Mouse (Mus musculus): ENCODE results near the gene Dlgap3. TPM values are rescaled to one million over a fixed set of nuclear protein-coding genes. Genes with fewer than 3 reads are reported as not detected.

Gene Dlgap3
- polyA plus RNA-seq (2012; rRNA removed) = 0.05 and 0.09 TPM in 2 replicates

DNA sequence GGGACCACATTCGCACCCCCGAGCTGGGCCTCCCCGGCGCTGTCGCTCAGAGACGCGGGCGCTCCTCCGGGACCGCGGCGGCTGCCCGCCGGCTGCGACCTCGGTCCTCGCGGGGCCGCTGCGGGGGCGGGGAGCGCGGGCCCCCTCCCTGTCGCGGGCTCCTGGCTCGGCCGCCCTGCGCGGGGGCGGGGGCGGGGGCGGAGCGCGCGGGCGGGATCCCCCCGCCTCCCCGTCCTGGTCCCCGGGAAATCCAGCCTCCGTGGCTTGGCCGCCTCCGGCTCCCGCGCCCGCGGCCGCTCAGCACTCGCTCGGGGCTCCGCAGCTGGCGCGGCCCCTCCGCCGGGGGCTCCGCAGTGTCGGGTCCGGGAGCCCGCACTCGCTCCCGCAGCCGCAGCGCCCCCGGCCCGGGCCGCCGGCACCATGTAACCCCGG, at the start of gene Dlgap3:
TSS of gene Dlgap3 (plus strand) at position 291 of the 432 bp plus-strand sequence.
- DNase-seq (ENCODE audit: low read depth) = no peak

DNA sequence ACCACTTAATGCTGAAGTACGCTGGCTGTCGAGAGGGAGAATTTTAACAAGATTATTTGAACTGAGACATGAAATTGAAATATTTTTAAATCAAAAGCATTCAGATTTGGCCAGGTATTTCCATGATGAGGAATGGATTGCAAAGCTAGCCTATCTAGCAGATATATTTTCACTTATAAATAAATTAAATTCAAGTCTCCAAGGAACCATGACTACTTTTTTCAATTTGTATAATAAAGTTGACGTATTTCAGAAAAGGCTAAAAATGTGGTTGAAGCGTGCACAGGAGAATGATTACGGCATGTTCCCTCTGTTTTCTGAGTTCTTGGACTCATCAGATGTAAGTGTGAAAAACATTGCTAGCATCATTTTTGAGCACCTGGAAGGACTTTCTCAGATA, 45.6 kb upstream of the Dlgap3 start, which contains the start of gene Tmem35b:
TSS of gene Tmem35b (plus strand) at position 301 of the 400 bp plus-strand sequence.
- no peak for DNase-seq (ENCODE audit: low read depth)

DNA sequence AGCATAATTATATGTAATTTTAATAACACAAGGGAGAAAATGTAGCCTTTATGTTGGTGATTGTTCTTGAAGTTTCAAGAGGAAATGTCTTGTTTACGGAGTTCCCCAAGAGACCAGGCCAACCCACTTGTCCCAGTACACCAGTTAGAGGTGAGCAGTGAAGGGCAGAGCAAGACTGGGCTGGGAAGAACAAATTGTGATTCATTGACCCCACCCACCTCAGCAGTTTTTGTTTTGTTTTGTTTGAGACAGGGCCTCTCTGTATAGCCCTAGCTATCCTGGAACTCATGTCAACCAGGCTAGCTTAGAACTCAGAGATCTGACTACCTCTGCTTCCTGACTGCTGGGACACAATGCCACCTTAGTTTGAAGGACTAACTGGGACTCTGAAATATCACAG, 44.7 kb upstream of the Dlgap3 start:
- DNase-seq (ENCODE audit: low read depth) = no peak

DNA sequence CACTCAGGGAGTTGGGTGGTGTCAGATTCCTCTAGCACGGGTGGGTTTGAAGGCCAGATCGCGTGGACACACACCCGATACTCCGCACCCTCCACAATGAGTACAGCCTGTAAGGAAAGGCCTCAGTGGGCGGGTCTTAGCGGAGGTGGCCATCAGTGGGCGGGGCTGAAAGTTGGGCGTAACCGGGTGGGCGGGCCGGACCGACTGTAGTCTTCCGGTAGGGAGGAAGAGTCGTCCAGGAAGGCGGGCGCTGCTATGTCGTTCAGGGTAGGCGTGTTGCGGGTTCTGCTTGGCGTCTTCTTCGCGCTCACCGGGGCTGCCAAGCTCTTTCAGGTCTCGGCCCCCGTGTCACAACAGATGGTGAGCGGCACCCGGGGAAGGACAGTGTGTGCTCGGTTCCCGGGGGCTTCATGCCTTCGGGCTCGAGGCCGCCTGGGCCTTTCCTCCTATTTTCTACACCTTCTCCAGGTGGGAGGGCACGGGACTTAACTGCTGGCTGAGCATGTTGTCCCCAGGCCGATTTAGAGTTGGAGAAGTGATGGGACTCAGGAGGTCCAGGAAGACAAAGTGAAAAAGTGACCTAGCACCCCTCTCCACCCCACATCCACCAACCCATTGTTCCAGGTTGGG, 43.1 kb upstream of the Dlgap3 start:
- DNase-seq (ENCODE audit: low read depth) = peak; percentile 34

DNA sequence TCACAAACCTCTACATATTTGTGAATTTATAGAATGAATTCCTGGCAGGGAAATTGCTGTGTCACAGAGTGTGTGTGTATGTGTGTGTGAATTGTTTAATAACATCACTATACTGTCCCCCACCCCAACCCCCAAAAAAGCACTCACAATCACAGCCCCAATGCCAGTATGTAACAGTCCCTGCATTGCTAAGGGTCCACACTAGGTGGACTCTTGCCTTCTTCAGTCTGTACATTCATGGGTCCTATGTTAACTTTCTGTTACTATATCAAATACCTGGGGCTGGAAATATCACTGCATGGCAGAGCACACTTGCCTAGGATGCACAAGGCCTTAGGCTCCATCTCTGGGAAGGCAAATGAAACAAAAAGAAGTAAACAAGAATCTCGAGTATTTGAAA, 34.3 kb upstream of the Dlgap3 start:
- no peak for DNase-seq (ENCODE audit: low read depth)

DNA sequence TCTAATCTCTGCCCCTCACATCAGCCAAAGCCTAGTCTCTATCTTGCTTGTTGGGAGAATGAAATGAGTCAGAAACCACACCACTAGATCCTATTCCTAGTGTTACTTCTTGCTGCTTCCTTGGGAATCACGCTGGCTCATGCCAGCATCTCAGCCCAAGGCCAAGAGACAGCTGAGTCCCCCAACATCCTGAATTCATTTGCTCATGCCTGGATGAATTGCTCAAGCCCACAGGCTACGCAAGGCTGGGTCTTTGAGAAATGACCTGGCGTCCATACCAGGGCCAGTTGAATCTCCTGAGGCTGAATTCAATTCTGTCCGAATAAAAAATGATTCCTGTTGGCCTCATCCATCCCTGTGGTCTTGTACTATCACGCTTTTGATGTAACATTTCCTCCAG, 31.4 kb upstream of the Dlgap3 start:
- no peak for DNase-seq (ENCODE audit: low read depth)

DNA sequence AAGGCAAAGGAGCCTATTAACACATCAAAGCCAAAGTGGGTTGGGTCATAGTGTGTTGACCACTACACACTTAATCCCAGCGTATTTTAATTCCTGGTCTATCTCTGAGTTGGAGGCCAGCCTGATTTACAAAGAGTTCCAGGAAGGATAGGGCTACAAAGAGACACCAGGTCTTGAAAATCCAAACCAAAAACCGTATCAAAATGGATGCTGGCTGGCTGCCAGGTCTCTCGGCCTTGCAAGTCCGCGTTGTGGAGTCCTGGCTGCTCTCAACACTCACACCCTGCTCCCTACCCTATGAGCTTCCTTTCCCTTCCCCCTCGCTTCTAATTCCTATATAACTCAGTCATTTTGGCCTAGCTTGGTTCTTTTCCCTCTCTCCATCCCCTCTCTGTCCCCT, 30.5 kb upstream of the Dlgap3 start:
- no peak for DNase-seq (ENCODE audit: low read depth)

DNA sequence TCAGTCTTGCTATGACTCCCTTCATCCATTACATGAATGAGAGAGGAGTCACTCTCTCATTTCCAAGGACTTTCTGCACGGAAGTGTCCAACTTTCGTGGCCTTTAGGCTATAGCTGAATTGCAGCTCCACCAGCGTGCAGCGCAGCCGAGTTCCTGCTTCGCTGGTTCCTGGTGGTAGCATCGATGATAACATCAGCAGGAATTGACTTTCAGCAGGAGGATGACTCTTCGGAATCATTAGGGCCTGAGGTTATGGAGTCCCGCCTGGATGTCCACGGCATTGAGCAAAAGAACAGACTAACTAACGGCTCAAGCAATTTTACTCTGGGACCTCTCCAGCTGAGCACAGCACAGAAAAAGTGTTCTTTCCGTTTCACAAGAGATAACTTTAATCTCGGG, 19.0 kb upstream of the Dlgap3 start:
- DNase-seq (ENCODE audit: low read depth) = no peak

DNA sequence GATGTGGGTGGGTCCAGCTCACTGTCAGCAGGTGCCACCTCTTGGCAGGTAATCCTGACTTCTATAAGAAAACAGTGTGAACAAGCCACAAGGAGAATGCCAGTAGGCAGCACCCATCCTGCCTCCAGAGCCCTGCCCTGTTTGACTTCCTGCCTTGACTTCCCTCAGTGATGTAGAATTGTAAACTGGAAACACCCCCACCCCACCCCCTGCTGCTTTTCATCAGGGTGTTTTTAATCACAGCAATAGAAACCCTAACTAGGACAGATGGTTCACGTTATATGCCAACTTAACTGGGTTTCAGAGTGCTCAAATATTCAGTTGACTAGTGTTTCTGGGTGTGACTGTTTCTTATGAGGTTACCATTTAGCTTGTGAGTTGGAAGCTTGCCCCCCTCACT, 15.7 kb upstream of the Dlgap3 start:
- no peak for DNase-seq (ENCODE audit: low read depth)

DNA sequence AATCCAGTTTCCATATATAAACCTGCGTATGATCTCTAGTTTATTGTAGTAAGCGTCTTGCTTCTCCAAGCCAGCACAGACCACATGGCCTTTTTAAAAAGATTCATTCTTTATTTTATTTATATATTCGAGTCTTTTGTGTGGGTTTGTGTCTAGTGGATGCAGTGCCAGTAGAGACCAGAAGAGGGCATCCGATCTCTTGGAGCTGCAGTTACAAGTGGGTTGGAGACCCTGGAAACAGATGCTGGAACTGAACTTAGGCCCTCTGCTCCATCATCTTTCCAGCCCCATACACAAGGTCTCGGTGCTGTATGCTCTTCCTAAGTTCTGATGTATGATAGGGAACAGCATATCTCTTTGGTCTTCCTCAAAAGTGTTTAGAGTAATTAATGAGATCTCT, 13.2 kb upstream of the Dlgap3 start:
- DNase-seq (ENCODE audit: low read depth) = no peak

DNA sequence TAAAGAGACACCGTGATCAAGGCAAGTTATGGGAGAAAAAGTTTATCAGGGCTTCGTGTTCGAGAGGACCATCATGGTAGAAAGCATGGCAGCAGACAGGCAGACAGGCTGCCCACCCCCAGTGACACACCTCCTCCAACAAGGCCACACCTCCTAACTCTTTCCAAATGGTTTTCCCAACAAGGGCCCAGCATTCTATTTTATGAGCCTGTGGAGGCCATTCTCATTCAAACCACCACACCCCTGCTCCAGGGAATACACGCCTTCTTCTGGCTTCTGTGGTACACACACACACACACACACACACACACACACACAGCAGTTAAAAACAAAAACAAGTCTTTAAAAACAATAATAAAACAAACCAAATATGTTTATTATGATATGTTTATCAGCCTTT, 11.3 kb upstream of the Dlgap3 start:
- no peak for DNase-seq (ENCODE audit: low read depth)

DNA sequence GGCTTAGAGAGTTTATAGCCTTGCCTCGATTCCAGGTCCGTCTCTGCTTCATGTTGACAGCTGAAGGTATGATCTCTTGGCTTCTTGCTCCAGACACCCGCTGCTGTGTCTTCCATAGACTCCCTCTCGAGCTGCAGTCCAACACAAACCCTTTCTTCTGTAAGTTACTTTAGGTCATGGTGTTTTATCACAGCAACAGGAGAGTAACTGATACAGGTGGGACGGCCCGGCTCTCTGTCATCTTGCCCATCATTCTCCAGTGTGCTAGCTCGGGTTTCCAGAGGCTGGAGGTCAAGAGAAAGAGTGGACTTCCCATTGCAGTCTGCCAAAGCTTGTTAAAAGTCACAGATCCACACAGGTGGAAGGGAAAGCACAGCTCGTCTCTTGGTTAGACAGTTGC, 5.1 kb upstream of the Dlgap3 start:
- no peak for DNase-seq (ENCODE audit: low read depth)

DNA sequence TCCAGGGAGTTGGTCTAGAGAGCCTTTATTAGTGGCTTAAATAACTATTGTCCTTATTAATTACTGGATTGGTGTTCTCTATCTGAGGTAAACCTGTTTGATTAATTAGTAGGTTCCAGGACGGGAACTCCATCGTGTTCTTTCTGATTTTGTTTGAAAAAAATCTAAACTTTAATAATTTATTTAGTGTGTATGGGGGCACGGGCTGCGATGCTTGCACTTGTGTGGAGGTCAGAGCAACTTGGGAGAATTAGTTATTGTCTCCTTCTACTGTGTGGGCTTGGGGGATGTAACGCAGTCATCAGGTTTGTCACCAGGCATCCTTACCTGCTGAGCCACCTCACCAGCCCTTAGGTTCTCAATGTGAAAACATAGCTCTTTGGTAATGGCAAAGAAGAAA, 1.9 kb upstream of the Dlgap3 start:
- DNase-seq (ENCODE audit: low read depth) = no peak

DNA sequence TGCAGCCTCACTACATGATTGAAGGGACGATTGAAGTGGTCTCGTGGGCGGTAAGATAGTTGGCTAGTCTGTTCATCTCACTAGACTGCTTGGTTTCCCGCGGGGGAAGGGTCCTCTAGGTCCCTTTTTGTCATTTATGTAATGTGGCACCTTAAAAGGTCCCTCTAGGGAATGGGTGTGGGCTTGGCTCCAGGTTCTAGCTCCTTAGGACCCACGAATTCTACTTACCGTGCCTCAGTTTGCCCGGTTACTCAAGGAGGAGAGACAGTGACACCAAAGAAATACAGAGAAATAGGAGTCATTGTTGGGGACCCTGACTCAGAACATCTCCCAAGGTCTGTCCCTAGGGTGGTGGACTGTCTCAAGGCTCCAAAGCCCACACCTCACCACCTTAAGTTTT, 1.3 kb upstream of the Dlgap3 start:
- no peak for DNase-seq (ENCODE audit: low read depth)

DNA sequence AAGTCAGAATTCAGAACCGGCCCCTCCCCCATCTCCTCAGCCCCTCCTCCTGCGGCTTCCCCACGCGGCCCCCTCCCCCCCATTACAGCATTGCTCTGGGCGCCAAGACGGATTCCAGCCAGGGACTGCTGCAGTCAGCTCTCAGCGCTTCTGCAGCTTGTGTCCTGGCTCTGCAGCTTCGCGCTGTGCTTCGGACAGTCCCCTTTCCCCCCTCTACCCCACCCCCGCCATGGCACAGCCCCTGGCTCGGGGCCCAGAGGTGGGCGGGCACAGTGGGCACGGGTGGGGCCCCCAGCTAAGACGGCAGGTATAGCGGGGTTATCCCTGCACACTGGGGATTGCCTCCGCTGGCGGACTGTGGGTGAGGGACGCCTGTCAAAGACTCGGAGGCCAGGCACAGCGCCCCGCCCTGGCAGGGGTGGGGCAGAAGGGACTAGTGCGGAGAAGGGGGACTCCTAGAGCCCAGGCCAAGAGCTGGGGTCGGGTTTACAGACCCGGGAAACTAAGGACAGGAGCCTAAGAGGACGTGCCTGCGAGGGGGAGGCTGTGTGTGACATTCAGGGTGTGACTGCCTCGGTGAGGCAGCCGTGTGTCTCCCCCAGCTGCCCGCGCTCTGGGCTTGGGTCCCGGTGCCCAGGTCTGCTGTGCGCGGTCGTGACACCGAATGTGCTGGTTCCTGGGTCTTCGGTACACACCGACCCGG, 642 bp upstream of the Dlgap3 start:
- no peak for DNase-seq (ENCODE audit: low read depth)

DNA sequence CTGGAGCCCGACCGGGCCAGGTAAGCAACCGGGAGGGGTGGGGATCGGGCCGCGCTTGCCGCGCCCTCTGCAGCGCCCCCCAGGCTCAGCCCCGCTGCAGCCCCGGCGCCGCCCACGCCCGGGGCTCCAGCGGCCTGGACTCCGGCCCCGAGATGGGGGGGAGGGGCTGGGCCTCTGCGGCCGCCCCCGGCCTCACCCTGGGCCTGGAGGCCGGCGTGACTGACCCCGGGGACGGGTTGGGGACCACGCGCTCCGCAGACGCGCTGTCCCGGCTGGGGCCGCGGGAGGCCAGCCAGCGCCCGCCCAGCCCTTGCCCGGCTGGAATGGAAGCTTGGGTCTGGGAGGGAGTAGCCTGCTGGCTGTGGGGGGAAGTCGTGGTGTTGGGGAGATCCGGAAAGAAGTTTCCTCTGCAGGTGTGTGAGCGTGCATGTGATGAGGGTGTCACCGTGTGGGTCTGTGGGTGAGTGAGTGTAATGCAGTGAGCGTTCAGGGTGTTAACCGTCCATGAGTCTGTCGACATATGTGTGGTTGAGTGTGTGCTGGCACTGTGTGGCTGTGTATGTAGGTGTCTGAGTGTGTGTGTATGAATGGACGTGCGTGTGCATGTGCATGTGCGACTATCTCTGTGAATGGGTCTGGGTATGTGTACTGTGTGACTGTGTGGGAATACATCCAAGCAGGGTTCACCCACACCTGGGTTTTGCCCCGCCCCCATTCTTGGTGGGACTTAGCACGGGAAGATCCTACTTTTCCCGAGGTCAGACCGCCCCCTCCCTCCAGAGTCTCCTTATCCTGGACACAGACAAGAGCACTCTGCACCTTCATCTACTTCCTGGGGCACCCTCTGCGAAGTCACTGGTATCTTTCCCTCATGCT, 580 bp downstream of the Dlgap3 start:
- DNase-seq (ENCODE audit: low read depth) = no peak

DNA sequence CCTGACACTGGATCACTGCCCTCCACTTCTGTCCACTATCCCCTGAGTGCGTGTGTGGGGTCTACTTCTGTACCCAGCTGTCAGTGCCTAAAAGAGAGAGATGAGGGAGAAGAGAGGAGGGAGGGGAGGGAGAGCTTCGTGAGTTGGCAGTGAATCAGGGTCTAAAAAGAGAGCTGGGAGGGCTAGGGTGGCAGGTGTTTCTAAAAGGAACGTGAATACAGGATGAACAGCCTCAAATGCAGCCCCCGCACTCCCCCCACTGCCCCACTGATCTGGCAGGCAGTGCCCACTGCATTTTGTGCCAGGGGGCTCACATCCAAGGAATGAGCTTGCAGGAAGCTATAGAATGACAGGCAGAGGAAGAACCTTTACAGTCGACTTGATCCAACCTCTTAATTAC, 1.9 kb downstream of the Dlgap3 start:
- DNase-seq (ENCODE audit: low read depth) = no peak

DNA sequence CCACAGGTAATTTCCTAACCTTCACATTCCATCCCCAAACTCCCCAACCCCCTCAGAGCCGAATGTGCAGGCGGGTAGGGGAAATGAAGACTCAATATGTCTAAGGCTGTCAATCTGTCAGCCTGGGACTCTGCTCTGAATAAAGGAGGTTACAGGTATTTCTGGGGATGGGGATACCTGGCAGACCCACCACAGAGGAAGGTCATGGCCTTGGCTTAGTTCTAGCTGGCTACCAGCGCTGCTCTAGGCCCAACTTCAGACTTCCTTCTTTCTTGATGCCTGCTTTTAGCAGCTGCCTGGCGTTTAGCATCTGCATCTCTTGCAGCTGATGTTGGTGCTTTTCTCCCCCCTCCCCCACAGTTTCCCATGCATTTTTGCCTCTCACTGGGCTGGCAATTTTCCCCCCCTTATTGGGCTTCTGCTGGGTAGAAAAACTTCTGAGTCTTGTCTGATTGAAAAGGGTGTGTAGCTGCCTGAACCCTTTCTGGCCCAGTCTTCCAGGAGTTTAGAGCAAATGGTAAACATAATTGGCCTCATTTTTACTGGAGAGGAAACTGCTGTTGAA, 2.4 kb downstream of the Dlgap3 start:
- DNase-seq (ENCODE audit: low read depth) = no peak

DNA sequence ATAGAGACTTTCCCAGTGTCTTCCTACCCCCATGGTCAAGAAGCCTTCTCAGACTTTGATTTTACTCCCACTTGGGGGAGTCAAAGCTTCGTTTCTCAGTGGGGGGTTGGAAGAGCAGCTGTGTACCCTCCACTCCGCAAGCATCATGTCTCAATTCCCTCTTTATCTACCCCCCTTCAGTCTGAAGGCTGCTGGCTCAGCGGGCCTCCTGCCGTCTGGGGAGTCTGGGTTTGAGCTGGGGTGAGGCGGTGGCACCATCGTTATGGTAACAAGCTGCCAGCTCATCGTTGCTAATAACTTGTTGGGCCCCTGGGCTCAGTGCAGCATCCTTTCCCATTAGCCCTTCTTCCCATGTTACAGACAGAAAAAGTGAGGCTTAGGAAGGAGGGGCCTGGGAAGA, 3.1 kb downstream of the Dlgap3 start:
- no peak for DNase-seq (ENCODE audit: low read depth)

DNA sequence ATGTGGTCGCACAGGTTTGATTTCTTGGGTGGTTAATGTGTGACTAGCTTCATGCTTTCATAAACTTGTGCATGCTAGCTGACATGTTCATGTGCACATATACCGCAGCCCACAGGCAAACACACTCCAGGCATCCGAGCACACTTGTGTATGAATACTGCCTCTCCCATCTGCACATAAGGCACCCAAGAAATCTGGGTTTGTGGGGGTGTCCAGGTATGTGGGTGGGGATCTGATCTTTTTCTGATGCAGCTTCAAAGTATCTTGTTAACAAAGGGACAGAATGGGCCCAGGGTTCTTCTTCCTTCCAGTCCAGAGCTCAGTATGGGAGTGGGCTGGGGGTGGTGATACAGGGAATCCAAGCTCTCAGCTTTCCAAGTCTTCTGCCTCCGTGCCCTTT, 3.6 kb downstream of the Dlgap3 start:
- no peak for DNase-seq (ENCODE audit: low read depth)

DNA sequence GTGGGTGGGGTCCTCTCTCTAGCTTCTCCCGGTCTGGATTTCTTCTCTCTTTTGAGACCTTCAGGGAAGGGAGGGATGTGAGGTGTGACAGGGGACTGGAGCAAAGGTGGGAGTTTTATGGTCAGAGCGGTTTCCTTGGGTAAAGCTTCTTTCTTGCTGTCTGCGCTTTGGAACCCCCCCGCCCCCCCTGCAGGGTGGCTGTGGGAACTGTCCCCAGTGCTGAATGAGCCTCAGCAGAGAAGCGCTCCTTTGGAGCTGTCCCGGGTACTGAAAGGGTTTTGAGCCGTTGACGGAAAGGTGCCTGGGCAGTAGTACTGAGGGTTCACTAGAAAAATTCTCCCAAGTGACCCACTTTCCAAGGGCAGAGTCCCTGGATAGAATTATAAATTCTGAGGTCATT, 4.5 kb downstream of the Dlgap3 start:
- DNase-seq (ENCODE audit: low read depth) = no peak
